Mouse (Mus musculus): Measurements from ENCODE around the gene Gadd45gip1.

Gadd45gip1 gene

DNA sequence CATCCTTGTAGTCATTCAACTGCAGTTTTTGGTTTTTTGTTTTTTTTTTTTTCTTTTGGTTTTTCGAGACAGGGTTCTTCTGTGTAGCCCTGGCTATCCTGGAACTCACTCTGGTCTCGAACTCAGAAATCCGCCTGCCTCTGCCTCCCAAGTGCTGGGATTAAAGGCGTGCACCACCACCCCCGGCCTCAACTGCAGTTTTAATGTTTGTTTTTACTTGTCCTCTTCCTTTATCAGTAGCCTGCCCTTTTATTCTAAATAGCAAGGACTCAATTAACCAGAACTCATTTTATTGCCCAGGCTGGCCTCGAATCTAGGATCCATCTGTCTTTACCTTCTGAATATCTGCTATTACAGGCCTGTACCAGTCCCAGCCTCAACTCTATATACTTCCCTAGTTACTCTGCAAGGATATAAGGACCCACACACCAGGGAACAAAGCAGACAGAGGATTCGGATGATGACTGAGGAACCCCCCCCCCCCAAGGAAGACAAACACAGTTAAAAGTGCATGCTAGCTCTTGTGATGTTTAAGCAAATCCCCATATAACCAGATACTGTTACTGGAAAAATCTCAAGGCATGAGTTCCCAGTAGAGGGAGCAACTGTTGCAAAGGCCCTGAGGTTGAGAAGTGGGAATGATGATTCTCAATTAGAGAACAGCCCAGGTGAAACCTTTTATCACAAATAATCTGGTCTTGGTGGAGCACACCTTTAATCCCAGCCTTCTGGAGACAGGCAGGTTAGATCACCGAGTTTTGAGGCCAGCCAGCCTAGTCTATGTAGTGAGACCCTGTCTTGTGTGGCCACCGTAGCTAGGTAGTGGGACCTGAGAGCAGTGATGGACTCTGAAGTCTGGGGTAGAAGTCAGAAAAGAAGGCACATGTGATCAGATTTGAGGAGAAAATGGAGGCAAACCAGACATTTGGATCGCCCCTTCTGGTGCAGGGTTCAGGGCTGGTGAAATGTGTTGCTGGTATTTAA lies 1.7 kb downstream of the Gadd45gip1 start:
- no peak for DNase-seq

DNA sequence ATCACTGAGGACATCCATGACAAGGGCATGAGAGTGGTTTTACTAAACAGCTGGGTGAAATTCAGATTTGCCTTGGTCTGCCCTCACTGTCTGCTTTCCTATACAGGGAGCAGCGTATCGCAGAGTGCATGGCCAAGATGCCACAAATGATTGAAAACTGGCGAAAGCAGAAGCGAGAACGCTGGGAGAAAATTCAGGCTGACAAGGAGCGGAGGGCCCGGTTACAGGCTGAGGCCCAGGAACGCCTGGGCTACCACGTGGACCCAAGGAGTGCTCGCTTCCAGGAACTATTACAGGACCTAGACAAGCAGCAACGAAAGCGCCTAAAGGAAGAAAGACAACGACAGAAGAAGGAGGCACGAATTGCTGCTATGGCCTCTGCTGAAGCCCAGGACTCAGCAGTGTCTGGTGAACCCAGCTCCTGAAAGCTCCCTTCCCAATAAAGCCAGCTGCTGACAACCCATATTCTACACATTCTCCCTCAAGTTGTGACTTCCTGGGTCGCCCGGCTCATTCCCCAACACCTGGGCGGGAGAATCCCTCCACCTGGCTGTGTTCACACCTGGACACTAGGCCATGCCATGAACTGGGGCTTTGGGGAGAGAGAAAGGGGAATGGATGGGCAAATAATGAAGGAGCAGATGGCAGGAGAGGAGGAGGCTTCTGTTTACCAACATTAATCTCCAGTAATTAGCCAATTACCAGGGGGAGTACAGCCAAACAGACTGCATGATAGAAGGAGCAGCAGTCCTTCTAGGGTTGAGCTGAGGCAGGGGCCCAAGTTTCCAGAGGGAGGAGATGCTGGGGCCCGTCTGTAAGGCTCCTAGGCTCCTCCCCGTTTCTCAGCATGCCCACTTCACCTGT lies 2.9 kb downstream of the Gadd45gip1 start:
- no peak for DNase-seq

- DNase-seq: peak in 1 of 2 experiments; percentile 76
Measured at GRCm38 (mm10) chr8:84834866-84835855, 3.8 kb downstream of the Gadd45gip1 start.

GRCm38 (mm10) chr8:84837149-84837911 lies 6.0 kb downstream of the Gadd45gip1 start:
- DNase-seq: no peak

GRCm38 (mm10) chr8:84837912-84838470 lies 6.7 kb downstream of the Gadd45gip1 start:
- no peak for DNase-seq

DNA sequence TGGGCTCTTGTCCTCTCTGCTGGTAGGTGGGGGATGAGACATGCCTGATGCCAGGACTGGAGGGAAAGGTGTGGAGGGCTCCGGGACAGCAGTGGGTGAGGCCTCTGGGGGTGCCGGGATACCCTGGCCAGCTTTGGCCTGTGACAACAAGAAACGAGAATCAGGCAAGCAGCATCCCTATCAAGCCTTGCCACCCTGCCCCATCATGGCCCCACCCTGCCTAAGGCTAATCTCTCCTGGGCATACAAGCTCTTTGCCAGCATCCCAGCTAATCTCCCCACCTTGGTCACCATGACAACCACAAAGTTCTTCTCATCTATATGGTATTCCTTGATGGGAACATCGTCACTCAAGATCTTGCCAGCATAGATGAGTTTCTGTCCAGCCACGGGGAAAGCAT lies 7.2 kb downstream of the Gadd45gip1 start:
- DNase-seq: no peak

DNA sequence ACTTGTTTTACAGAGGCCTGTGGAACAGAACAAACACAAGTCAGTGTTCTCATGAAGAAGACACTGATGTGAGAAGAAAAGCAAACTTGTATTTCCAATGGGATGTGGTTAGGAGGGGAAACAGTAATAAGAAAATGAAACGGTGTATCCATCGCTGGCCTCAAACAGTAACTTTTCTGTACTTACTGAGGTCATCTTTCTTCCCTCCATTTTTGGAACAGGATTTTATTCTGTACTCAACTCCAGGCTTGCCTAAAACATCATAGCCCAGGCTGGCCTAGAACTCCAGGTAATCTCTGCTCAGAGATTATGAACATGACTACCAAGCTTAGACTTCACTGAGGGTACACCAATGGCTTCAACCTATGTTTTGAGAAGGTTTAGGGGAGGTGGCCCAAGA lies 8.1 kb downstream of the Gadd45gip1 start:
- DNase-seq: no peak

DNA sequence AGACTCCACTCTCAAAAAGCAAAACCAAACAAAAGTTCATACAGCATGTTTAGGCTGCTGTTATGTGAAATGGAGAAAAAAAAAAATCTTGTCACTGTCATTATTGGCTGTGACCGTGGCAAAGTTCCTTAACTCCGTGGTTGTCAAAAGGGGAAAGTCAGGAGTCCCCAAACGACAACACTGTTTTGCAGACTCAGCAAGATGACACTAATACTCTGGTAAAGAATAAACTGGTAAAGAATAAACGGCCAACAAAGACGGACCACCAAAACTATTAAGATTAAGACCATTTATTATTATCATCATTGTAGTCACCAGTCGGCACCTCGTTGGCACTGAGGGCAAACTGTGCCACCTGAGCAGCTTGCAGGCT lies 8.5 kb downstream of the Gadd45gip1 start:
- no peak for DNase-seq

GRCm38 (mm10) chr8:84840248-84840999 lies 9.1 kb downstream of the Gadd45gip1 start, which contains the start of gene Rad23a:
Gene Rad23a (minus strand): TSS chr8:84840665.
- peak; percentile 92 to 95 for DNase-seq

DNA sequence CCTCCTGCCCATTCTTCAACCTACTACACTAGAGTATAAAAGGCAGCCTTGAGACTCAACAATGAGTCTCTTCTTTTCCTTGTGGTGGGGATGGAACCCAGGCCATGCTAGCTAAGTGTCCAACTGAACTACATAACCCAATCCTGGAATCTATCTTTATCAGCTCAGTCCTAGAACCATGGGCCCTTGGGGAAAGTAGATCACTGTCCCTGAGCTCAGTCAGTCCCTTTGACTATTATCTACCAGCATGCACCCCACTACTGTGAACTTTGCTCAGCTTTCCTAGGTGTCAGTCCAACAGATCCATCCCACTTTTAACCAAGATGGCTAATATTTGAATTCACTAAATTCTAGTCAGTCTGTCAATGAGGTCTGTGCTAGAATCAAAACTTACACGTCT lies 10.2 kb downstream of the Gadd45gip1 start:
- no peak for DNase-seq

- no peak for DNase-seq
Measured at GRCm38 (mm10) chr8:84844397-84845070, 13.2 kb downstream of the Gadd45gip1 start.

DNA sequence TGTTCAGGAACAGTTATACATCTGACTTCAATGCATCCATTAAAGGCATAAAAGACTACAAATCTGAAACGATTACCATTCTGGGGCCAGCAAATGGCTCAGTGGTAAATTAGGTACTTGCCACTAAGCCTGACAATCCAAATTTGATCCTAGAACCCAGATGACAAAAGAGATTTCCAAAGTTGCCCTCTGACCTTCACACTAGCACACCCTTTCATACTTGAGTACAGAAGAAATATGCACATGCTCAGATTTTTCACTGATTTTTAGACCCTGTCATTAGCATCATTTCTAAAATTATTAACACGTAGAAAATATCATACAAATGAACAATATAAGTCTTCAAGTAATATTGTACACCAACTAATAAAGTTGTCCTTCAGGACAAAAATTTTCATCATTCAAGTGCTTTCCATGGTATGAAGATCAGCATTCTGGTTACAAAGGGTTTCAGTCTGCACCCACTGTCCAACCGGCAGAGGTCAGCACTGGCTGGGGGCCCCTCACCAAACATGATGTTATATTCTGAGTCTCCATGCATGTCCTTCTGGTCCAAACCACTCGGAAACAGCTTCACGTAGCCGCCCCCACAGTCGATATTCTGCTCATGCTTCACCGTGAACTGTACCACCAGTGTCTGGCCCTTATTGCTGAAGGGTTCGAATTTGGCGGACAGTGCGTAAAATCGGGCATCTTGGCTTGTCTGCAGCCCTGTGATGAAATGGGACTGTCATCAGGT lies 14.2 kb downstream of the Gadd45gip1 start:
- DNase-seq: peak; percentile 62 to 69

DNA sequence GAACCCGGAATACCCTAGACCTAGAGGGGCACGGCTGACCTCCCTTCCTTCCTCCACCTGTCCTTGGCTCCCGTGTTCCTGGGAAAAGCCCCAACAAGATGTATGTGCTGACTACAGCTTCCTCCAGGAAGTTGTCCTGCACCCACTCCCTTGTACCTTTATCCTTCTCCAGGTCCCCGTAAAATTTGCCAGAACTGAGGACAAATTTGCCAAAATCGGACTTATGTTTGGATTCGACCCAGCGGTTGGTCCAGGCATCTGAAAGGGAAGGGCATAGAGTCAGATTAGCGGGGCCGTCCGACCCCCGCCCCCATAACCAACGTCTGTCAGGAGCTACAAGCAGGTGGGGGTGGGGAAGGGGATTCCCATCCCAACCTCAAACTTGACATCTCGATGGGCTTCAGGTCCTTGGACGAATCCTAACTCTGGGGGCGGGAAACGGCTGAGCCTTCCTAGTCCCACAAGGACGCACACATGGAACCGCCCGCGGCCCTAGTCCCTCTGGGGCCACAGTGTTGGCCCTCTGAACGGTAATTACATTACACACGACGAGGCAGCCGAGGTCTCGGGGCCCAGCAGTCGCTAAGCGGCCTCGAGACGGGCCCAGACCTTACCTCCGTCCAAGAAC lies 14.9 kb downstream of the Gadd45gip1 start:
- DNase-seq: no peak

GRCm38 (mm10) chr8:84846722-84847572 lies 15.6 kb downstream of the Gadd45gip1 start, which contains the start of gene Calr:
Gene Calr (minus strand): TSS chr8:84846934.
- DNase-seq: peak; percentile 99 to 100

DNA sequence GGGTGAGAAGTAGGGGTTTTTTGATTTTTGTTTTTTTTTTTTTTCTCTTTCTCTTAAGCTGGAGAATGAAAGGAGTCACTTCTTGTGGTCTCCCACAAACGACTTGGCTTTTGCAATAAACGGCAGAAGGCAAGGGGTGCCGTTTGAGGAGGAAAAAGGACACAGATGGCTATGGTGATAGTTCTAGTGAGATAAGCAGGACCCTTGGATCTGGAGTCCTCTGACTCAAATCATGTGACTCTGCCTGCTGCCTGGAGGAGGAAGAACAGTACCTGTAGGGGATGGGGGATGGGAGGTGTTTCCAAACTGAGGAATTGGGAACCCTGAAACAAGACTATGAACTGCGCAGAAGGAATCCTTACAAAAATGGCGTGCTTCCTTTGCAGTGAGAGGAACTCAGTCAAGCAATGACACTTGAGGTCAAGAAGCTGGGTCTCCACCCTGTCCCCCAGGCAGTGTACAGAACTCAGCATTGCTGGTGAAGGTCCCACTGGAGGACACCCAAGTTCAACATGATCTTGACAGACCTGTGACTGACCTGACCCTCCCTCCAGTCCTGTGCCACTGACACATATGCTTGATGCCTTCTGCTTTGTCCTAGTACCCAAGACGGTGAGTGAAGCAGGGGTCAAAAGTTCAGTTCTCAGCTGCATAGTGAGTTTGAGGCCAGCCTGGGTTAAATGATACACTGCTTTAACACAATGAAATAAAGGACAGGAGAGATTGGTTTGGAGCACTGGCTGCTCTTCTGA lies 16.5 kb downstream of the Gadd45gip1 start:
- no peak for DNase-seq

GRCm38 (mm10) chr8:84856434-84856833 lies 25.1 kb downstream of the Gadd45gip1 start:
- no peak for DNase-seq

Data from lung, postnatal 4 days (tissue).